Mouse (Mus musculus) activated CD4-positive, CD25-positive, alpha-beta regulatory T cell, adult 4 months (primary cell): ENCODE data around the gene Pdlim5. TPM values are rescaled to one million over a fixed set of nuclear protein-coding genes. Genes with fewer than 3 reads are reported as not detected.

Experiments
- ATAC-seq: one replicate; pipeline ENCODE4 v1.8.0; 2017
- polyA plus RNA-seq, 2 experiments: library from polyadenylated mRNA; unstranded; fragments of 100-300 nt; shearing (Covaris generic); gene quantifications; one replicate each; pipeline ENCODE4 v1.2.1; 2017

Pdlim5 gene
- polyA plus RNA-seq, 2 experiments from 2014 or later: 21.1 to 26.6 TPM

DNA sequence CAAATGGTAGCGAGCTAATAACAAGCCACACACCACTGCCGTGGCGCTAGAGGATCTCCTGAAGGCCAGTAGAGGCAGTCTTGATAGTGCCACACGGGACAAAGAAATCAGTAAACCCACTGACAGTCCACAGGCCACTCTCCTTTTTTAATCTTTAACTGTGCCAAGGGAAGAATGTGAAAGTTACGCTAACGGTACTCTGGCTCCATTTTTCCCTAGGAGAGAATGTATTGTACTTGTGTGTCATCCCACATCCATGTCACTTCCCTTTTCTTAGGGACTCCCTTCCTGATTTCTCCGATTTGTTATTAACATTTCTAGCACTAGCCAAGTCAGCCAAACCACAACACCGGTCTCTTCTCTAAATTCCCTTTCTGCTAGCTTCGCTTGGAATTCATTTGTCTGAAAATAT lies 1.5 kb downstream of the Pdlim5 start:
- ATAC-seq: no peak

GRCm38 (mm10) chr3:142391531-142391930 lies 4.0 kb downstream of the Pdlim5 start:
- ATAC-seq: no peak

DNA sequence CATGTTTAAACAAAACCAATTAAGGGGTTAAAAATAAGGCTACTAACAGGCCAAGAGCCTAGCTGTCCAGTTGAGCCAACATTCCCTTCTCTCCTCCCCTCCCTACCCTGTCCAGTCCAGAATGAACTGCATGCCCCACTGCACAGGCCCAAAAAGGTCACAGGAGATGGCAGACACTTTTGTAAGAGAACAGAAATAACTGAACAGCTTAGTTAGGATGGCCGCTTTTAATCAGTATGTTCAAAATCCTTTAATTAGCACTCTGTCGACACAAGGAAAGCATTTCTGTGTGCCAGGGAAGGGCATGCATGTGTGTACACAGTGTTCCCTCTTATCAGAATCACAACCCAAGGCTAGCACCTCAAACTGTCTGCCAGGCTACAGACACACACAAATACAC lies 5.2 kb downstream of the Pdlim5 start:
- no peak for ATAC-seq

- ATAC-seq: no peak
Measured at GRCm38 (mm10) chr3:142388189-142388588, 7.3 kb downstream of the Pdlim5 start.

DNA sequence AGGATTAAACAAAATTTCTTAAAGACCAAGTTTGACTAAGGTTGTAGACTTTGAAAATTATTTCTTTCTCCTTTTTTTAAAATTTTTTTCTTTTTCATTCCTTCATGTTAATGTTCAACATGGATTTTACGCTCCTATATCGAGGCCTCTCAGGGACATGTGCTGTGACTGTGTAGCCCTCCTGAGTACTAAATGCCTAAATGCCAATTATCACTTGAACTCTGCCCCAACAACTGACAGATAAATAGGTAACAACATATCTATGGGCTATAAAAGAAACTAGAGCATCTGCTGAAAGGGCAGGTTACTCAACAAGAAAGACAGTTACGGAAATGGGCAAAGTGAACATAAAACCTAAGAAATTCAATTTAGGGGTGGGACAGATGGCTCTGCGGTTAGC lies 9.0 kb downstream of the Pdlim5 start:
- ATAC-seq: no peak

DNA sequence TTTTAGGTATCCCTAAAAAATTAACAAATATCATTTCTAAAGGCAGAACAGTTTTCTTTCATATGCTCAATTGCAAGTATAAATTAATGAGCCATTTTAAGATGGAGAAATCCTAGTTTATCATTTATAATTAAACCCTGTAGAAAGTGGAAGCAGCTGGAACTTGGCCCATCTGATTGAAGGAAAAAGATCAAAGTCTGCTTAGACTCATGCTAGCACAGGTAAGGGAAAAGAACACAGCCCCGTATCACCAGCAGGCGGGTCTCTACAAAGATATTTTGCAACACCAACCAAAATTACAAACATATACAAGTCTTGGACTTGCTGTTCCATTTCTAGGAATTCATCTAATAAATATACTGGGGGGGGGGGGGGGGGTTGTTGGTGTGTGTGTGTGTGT lies 9.8 kb downstream of the Pdlim5 start:
- ATAC-seq: no peak

- ATAC-seq: no peak
Measured at GRCm38 (mm10) chr3:142376638-142377037, 18.9 kb downstream of the Pdlim5 start.

DNA sequence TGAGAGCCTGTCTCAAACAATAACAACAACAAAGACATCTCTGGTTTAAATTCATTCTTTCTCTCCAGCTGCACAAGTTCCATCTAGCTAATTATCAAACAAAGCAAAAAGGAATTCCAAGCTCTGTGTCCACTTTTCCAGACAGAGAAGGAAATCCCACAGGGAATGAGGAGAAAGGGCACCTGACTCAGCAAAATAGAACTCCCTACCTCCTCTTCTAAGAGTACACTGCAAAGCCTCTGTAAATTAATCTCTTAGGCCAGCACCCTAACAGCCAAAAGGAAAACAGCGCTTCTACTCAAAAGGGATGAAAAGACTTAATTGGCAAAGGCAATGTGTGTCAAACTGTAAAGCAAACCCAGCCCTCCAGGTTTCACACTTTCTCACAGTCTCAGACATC lies 20.4 kb downstream of the Pdlim5 start:
- ATAC-seq: no peak

GRCm38 (mm10) chr3:142372465-142373147 lies 22.9 kb downstream of the Pdlim5 start:
- no peak for ATAC-seq

- no peak for ATAC-seq
Measured at GRCm38 (mm10) chr3:142368411-142368810, 27.1 kb downstream of the Pdlim5 start.

GRCm38 (mm10) chr3:142362092-142362491 lies 33.4 kb downstream of the Pdlim5 start:
- ATAC-seq: no peak

- ATAC-seq: peak; percentile 56
Measured at GRCm38 (mm10) chr3:142358951-142359350, 36.5 kb downstream of the Pdlim5 start.

GRCm38 (mm10) chr3:142356661-142357060 lies 38.8 kb downstream of the Pdlim5 start:
- ATAC-seq: peak; percentile 97

DNA sequence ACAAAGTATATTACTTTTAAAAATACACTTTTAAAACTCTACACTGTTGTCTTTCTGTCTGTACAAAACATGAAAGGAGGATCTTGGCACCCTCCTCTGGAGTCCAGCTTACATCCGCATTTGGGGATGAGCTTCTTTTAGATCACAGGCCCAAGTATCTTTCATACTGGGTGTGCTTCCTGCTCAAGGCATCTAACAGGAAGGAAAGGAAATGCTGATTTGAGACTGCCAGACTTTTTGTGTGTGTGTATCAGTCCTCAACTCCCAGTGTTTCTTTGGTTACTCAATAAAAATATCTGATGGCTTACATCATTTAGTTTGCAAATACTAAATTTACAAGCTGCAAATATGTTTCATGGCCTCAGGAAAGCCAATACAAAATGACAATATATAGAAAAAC lies 42.3 kb downstream of the Pdlim5 start:
- no peak for ATAC-seq

DNA sequence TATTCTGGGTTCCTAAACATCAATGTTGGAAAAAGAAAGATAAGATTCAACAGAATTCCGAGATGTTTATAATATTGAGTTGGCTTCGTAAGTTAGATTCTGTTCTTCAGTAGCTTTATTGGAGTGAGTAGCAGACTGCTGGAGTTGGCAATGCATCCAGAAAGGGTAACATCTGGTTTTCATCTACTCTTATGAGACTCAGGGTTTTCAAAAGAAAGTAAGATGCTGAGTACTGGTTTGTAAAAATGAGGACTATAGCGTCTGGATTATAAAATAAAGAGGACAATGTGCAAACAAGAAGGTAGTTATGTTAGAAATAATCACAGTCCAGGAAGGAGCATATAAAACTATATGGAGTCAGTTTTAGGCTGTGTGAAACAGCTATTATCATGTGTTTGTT lies 45.0 kb downstream of the Pdlim5 start:
- no peak for ATAC-seq

- ATAC-seq: no peak
Measured at GRCm38 (mm10) chr3:142348816-142349631, 46.5 kb downstream of the Pdlim5 start.

GRCm38 (mm10) chr3:142346261-142346660 lies 49.2 kb downstream of the Pdlim5 start:
- no peak for ATAC-seq

- ATAC-seq: no peak
Measured at GRCm38 (mm10) chr3:142345235-142346125, 50.0 kb downstream of the Pdlim5 start.

- ATAC-seq: no peak
Measured at GRCm38 (mm10) chr3:142343786-142344185, 51.7 kb downstream of the Pdlim5 start.

DNA sequence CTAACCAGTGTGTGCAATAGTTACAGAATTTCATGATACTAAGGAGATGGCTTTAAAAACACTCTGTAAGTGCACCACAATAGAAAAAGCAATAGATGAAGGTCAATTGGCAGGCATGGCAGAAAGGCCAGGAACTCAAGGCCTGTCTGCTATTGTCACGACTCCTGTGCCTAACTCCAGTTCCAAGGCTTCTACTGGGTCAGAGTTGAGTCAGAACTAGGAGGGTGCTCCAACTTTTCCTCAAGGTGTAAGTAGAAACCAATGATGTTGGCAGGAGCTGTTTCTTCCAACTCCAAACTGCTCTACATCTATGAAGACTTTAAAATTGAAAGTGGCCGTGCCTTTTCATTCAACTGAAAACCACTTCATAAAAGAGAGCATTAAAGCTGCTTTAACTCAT lies 54.8 kb downstream of the Pdlim5 start:
- no peak for ATAC-seq

GRCm38 (mm10) chr3:142339440-142340251 lies 55.9 kb downstream of the Pdlim5 start:
- ATAC-seq: no peak

DNA sequence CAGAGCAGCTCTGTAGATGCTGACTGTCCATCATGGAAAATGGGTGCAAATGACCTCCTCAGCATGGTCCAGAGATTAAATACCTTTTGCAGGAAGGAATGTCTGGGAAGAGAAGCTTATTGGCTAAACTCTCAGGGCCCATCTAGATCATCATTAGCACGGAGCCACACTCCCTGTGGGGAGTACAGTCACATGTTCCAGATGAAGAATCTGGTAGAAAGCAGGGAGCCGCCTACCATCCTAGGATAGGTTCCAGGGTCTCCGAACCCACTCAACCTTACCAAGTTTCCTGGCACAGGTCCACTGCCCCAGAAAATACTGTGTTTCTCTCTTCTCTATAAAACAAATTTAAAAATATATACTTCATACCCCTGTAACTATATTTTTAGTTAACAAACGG lies 57.4 kb downstream of the Pdlim5 start:
- ATAC-seq: no peak
